Mouse (Mus musculus) cortical plate, adult 2 months (tissue): ENCODE measurements around the gene Defa23.
"Not testable (repeated sequence)": the region's sequence is repeated elsewhere in the genome, so short reads cannot be mapped to it uniquely, and the experiment has no call there.

Experiments
- CTCF ChIP-seq: fragments of 200-500 bp; IDR thresholded peaks from 2 replicates; pipeline ENCODE4 v1.5.1; 2011; ENCODE audit warnings: mild to moderate bottlenecking, control low read depth, low read length; ENCODE audit not compliant: insufficient read depth; ENCODE audit errors: extremely low read depth
- POLR2A ChIP-seq: fragments of 200-500 bp; IDR thresholded peaks from 2 replicates; pipeline ENCODE4 v1.6.1; 2011; ENCODE audit warnings: mild to moderate bottlenecking, low read length, control low read depth; ENCODE audit not compliant: insufficient read depth; ENCODE audit errors: extremely low read depth

GRCm38 (mm10) chr8:21054747-21055146 lies at the start of gene Defa23:
- TF ChIP-seq CTCF, POLR2A: not testable (repeated sequence)
